20 mouse cellular contexts compared by ENCODE assay signal in genomic region chr9:46920081-46920480, GRCm38 (mm10).
"Had no signal": no experiment of that assay in that cellular context is flagged by ENCODE, and none has a peak within 500 bp of the region (broad histone marks: within the 10 kb centered on the region; RNA-seq: fewer than 3 reads in every experiment).

No protein-coding gene starts in this region.

- H3K36me3 ChIP-seq: lung, embryonic 15.5 days; midbrain, embryonic 13.5 days; midbrain, embryonic 15.5 days; neural tube, embryonic 13.5 days; neural tube, embryonic 15.5 days had no signal

- H3K9me3 ChIP-seq: lung, embryonic 15.5 days; midbrain, embryonic 15.5 days; neural tube, embryonic 13.5 days; neural tube, embryonic 15.5 days had no signal

- H3K27ac ChIP-seq: lung, embryonic 15.5 days; macrophage; midbrain, embryonic 13.5 days; midbrain, embryonic 15.5 days; neural tube, embryonic 13.5 days; neural tube, embryonic 15.5 days had no signal

- H3K27me3 ChIP-seq: lung, embryonic 15.5 days; megakaryocyte, embryonic 14.5 days; midbrain, embryonic 13.5 days; midbrain, embryonic 15.5 days; neural tube, embryonic 13.5 days; neural tube, embryonic 15.5 days had no signal

- H3K4me1 ChIP-seq: lung, embryonic 15.5 days; megakaryocyte, embryonic 14.5 days; midbrain, embryonic 13.5 days; midbrain, embryonic 15.5 days; neural tube, embryonic 13.5 days; neural tube, embryonic 15.5 days had no signal

- DNase-seq: lung, adult 2 months; lung, postnatal 14 days; lung, postnatal 36 days; retina, postnatal 1 day; right cerebral cortex, adult 18-20 months; right cerebral cortex, postnatal 25 days; right cerebral cortex, postnatal 4 days; spleen, adult 18-20 months; thymus, adult 18-20 months; thymus, postnatal 14 days; thymus, postnatal 36 days had no signal

- H3K4me3 ChIP-seq: lung, embryonic 15.5 days; megakaryocyte, embryonic 14.5 days; midbrain, embryonic 13.5 days; midbrain, embryonic 15.5 days; neural tube, embryonic 13.5 days; neural tube, embryonic 15.5 days had no signal

- H3K4me2 ChIP-seq: lung, embryonic 15.5 days; midbrain, embryonic 11.5 days; midbrain, embryonic 13.5 days; midbrain, embryonic 15.5 days; neural tube, embryonic 13.5 days; neural tube, embryonic 15.5 days had no signal

- H3K9ac ChIP-seq: lung, embryonic 15.5 days; midbrain, embryonic 13.5 days; midbrain, embryonic 15.5 days; neural tube, embryonic 13.5 days; neural tube, embryonic 15.5 days had no signal

- ATAC-seq: lung, postnatal 0 days; midbrain, embryonic 13.5 days; midbrain, embryonic 15.5 days had no signal
